Mouse (Mus musculus) brain, embryonic 14.5 days (tissue): Measurements from ENCODE around the gene Mrpl58. TPM values are rescaled to one million over a fixed set of nuclear protein-coding genes. Genes with fewer than 3 reads are reported as not detected.
"Not testable (repeated sequence)": the region's sequence is repeated elsewhere in the genome, so short reads cannot be mapped to it uniquely, and the experiment has no call there.

Experiments
- DNase-seq: peaks from one replicate; pipeline ENCODE4 v3.0.0-alpha.2; 2011; ENCODE audit warnings: low read depth
- CTCF ChIP-seq: fragments of 200-500 bp; IDR thresholded peaks from 2 replicates; pipeline ENCODE4 v1.5.1; 2012; ENCODE audit warnings: inconsistent platforms, mild to moderate bottlenecking, moderate library complexity, borderline replicate concordance; ENCODE audit not compliant: insufficient read depth, insufficient read length; ENCODE audit errors: extremely low read depth
- POLR2A ChIP-seq: fragments of 200-500 bp; IDR thresholded peaks from 2 replicates; pipeline ENCODE4 v1.6.1; 2012; ENCODE audit warnings: mild to moderate bottlenecking, inconsistent platforms, borderline replicate concordance; ENCODE audit not compliant: poor library complexity, insufficient read depth, insufficient read length, severe bottlenecking; ENCODE audit errors: extremely low read depth
- polyA plus RNA-seq: library from polyadenylated mRNA; depleted of rRNA; stranded (reverse); fragments of >200 nt; gene quantifications from 2 replicates; pipeline ENCODE4 v1.2.3, GENCODE M21; 2012

Gene Mrpl58
- polyA plus RNA-seq, 1 experiment = 115 TPM

- TF ChIP-seq POLR2A (peak; percentile 38; the same call in 1 of the 2 replicates), CTCF (no peak)
- peak; percentile 79 for DNase-seq
These were observed 29.5 kb upstream of the Mrpl58 start for GRCm38 (mm10) chr11:115373805-115374694.

- no peak for TF ChIP-seq CTCF
- DNase-seq = peak; percentile 26
These were observed 28.7 kb upstream of the Mrpl58 start for GRCm38 (mm10) chr11:115374695-115375425.

- DNase-seq = no peak
- TF ChIP-seq CTCF (no peak), POLR2A (no peak)
These were observed 26.8 kb upstream of the Mrpl58 start for GRCm38 (mm10) chr11:115376722-115377121.

GRCm38 (mm10) chr11:115377254-115377653 is 26.3 kb upstream of the Mrpl58 start:
- no peak for DNase-seq
- no peak for TF ChIP-seq POLR2A
- TF ChIP-seq CTCF = no peak

- no peak for DNase-seq
- TF ChIP-seq POLR2A (no peak), CTCF (no peak)
These were observed 25.7 kb upstream of the Mrpl58 start for GRCm38 (mm10) chr11:115377854-115378253.

GRCm38 (mm10) chr11:115381276-115381675 is 22.3 kb upstream of the Mrpl58 start:
- no peak for DNase-seq
- TF ChIP-seq CTCF (no peak), POLR2A (no peak)

GRCm38 (mm10) chr11:115381743-115382539 is 21.6 kb upstream of the Mrpl58 start, which contains the start of gene Cdr2l:
Gene Cdr2l, plus strand, starts transcription at chr11:115381916.
- DNase-seq = peak; percentile 97
- TF ChIP-seq CTCF = no peak
- TF ChIP-seq POLR2A = peak; percentile 96

- no peak for TF ChIP-seq CTCF
- TF ChIP-seq POLR2A = no peak
- no peak for DNase-seq
These were observed 20.7 kb upstream of the Mrpl58 start for GRCm38 (mm10) chr11:115382891-115383290.

GRCm38 (mm10) chr11:115383701-115384474 is 19.7 kb upstream of the Mrpl58 start:
- TF ChIP-seq CTCF (peak; percentile 8; the same call in 1 of the 2 replicates), POLR2A (no peak)
- peak; percentile 91 for DNase-seq

- TF ChIP-seq POLR2A (no peak), CTCF (no peak)
- DNase-seq = no peak
These were observed 19.0 kb upstream of the Mrpl58 start for GRCm38 (mm10) chr11:115384587-115384986.

GRCm38 (mm10) chr11:115386859-115387258 is 16.7 kb upstream of the Mrpl58 start:
- DNase-seq = not testable (repeated sequence)

- TF ChIP-seq POLR2A (no peak), CTCF (no peak)
- DNase-seq = no peak
These were observed 12.2 kb upstream of the Mrpl58 start for GRCm38 (mm10) chr11:115391358-115391757.
